Mouse (Mus musculus) testis, postnatal 10 days (tissue): ENCODE data around the gene Ptpn7.
"Not testable (repeated sequence)": the region's sequence is repeated elsewhere in the genome, so short reads cannot be mapped to it uniquely, and the experiment has no call there.

ENCODE experiments used
- DNase-seq: peaks from one replicate; pipeline ENCODE4 v3.0.0; 2021; ENCODE audit warnings: low spot score

The Ptpn7 gene

DNA sequence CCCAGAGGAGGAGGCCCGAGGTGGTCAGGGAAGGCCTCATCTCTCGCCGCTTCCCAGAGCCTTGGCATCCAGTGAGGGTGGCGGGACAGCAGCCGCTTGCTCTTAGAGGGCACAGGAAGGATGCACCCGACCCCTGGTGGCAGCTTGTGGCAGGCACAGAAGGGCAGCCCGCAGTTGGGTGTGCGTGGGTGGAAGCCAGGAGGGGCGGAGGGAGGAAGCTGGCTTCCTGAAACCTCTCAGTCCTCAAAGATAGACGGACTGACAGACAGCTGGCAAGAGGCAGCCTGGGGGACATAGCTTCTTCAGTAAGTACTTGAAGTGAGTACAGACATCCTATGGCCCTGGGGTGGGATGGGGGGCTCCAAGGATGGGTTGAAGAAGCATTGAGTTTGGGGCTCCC lies at the start of gene Ptpn7:
Gene Ptpn7, plus strand, starts transcription at position 228 of the 400 bp plus-strand sequence.
- DNase-seq: peak; percentile 88

DNA sequence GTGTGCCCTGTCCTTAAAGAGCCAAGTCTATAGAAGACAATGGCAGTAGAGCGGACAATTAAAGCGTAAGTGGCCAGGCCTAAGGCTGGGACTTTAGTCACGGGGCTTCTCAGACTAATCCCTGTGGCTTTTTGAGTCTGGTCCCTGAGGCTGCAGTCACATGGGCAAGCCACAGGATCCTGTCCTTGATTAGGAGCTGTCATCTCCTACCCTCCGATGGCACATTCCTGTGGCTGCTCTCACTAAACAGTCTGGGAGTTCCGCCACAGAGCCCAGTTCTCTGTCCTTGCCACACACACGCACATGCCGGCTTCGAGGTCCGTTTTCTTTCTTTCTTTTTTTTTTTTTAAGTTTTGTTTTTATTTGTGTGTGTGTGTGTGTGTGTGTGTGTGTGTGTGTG lies 49.0 kb upstream of the Ptpn7 start:
- no peak for DNase-seq

DNA sequence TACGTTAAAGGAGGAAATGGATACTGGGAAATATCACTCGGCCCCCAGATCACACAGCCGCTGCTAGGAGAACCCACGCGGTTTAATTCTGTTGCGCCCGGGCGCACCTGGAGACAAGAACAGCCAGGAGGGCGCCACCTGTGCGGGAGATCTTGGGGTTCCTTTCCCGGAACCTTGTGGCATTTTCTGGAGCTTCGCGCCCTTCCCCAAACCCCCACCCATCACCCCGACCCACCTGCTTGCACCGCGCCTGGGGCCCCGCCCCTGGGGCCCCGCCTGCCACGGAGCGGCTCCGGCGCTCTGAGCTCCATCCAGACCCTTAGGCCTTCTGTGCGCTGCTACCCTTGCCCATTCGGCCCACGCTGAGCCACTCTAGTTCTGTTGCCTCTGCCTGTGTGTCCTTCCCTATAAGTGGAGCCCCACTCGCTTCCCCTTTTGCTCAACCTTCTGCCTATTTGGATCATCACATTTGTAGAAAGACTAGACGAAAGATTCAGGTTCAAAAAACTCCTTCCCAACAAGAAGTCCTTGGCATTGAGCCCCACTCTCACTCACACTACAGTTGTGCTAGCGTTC lies 47.1 kb upstream of the Ptpn7 start:
- no peak for DNase-seq

DNA sequence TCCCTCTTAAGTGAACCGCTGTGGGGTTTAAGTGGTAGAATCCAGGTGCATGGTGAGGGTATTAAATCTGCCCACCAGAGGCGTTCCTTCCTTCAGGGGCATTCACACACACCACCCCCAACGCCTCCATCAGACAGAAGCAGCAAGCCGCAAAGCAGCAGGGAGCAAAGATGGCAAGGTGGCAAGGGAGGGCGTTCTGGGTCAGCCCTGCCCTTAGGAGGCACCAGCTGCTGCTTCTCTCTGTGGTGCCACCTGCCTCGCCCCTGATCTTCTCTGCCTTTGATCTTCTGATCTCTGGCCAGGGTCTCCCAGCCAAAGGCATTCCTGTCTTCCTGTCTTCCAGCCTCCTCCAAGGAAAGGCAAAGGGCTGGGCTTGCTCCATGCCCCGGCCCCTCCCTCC lies 46.5 kb upstream of the Ptpn7 start:
- DNase-seq: no peak

DNA sequence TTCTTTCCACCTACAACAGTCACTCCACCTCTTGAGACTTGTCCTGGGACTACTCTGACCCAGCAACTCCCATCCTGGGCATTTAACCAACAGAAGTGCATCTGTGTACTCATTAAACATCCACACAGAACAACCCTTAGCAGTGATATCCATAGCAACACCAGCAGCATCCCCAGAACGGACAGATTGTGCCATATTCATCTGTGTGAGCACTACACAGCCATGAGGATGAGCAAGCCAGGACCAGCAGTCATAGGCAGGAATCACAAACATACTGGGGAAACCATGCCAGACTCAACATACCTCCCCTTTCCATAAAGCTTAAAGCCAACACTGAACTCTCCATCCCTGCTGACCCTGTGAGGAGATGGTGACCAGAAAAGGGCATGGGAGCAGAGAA lies 45.1 kb upstream of the Ptpn7 start:
- no peak for DNase-seq

DNA sequence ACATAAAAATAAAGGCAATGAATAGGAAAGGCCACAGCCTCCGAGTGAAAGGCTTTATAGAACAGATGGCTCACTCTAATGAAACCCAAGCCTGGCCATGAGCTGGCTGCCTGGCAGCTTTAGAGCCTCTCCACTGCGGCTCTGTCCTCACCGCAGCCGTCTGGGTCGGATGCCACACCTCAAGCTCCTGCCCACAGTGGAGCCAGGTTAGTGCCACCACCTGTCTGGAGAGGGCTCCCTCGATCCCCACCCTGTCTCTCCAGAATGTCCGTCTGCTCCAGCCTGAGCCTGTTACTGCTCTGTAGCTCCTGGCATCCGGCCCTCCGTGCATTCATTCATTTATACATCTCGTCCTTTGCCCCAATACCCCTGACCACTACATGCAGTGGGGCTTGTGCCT lies 42.9 kb upstream of the Ptpn7 start:
- no peak for DNase-seq

DNA sequence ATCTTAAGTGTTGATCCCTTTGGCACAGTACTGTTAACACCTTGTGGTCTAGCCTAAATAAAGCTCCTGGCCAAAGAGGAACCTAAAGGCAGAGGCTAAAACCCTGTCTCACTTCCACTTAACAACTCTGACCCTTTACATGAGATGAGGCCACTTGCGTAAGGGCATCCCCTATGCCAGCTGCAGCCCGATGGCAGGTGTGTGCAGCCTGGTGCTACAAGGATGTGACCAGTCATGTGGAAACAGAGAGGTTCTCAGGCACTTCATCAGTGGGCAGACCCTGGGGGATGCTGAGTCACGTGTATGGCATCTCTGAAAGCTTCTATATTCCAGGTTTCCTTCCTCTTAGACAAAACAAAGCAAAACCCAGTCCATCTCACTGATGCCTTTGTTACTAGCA lies 41.6 kb upstream of the Ptpn7 start:
- no peak for DNase-seq

DNA sequence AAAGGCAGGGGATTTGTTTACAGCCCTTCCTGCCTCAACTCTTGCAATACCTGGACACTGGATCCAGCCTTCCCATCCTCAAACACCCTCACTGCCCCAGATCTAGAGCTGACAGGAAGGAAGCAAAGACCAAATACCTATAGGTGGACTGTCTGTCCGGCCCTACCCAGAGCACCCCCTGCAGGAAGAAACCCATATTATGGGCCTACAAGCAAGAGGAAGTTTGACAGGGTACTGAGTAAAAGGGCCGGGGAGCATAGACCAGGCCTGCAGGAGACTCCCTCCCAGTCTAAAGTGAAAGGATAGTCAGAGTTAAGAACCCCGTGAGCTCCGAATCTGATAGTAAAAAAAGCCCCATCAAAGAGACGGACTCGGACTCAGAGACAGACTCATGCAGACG lies 37.8 kb upstream of the Ptpn7 start:
- DNase-seq: no peak

DNA sequence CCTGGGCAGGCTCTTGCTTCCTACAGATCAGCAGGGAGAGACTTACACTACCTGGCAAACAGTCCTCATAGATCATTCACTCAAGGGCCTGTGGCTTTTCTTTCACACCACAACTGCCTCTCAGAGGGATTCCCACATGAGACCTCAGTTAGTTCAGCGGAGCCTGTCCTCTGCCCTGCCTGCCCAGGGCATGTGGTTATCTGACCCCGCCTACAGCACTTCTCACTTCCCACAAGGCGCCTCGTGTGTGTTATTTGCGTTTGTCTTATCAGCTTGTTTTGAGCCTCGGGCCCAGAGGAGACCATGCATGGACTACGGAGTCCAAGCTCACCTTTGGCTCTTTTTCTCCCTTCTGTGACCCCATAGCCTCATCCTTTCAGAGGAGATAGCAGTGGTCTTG lies 37.3 kb upstream of the Ptpn7 start:
- DNase-seq: no peak

DNA sequence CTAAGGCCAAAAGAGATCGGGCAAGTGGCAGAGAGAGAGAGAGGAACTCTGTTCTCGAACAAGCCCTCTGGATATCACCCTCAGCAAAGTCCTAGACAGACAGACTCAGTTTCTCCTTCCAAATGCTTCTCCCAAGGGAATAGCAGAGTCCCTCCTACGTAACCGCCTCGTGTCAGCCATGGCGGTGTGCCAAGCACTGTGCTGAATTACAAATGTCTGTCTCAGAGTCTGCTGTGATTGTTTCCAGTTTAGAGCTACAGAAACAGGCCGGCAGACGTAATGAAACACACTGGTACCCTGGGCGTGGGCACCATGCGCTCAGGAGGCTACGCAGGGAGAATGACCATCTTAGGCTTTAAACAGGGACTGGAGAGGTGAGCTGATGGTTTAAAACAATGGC lies 36.2 kb upstream of the Ptpn7 start:
- no peak for DNase-seq

DNA sequence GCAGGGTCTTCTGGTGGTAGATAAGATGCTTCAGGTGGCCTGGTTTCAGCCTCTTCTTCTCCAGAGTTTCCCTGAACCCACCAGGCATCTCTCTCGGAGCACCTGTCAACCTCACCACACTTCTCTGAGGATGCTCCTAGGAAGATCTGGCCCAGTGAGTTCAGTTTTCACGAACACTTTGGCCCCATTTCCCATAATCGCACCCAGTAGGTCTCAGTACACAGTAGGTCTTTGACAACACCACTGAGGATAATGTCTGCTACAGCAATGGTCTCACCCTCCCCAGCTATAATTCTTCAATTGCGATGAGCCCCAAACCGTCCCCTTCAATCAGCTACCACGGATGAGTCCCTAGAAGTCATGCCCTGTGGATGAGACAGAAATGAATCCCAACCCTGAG lies 35.1 kb upstream of the Ptpn7 start:
- DNase-seq: no peak

DNA sequence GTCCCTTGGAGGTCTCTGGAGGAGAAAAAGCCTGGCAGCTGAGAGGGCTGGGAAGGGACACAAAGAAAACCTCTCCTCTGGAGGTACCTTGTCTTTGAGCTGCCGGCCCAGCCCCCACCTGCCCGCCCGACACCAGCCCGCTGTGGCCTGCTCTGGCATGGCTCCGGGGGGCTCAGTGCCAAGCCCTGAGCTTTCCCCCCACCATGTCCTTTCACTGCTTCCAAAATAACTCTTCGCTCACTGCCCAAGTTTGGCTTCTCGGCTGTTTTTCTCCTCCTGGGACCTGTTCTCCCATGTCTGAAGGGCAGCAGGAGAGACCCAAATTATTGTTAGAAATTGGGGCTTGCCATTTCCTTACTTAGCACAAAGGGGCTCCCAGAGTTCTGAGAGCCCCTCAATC lies 34.1 kb upstream of the Ptpn7 start:
- no peak for DNase-seq

DNA sequence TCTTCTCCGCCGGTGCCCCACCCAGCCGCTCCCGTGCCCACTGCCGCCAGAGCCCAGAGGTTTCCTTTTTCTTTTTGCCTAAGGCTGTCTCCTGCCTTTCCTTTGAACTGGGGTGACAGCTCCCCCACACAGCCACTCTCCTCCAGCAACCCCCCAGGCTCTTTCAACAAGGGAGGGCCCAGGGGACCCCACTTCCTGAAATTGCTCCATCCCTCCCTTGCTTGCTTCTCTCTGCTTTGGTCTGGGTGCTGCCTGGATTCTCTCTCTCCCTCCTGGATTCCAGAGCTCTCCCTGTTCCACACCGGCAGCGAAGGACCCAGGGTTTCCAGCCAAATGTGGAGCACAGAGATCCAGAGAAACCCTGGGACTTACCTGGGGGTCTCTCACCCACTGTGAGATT lies 32.1 kb upstream of the Ptpn7 start:
- no peak for DNase-seq

DNA sequence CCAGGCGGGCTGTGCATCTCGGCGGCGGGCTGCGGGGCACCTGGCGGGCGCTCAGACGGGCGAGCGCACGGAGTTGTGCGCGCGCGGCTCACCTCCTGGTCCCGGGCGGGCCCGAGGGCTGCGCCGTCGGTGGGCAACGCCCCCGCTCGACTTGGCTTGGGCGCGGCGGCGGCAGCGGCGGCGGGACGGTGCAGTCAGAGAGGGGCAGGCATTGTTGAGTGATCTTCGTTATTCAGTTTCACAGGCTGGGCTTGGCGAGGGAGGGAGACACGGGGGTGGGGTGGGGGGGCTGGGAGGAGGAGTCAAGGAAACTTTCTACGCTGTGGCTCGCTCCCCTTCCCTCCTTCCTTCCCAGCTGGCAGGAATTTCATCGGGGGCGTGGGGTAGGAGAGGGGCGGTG lies 27.4 kb upstream of the Ptpn7 start, which contains the start of gene Lgr6:
Gene Lgr6, minus strand, starts transcription at position 153 of the 400 bp plus-strand sequence.
- DNase-seq: peak; percentile 60

DNA sequence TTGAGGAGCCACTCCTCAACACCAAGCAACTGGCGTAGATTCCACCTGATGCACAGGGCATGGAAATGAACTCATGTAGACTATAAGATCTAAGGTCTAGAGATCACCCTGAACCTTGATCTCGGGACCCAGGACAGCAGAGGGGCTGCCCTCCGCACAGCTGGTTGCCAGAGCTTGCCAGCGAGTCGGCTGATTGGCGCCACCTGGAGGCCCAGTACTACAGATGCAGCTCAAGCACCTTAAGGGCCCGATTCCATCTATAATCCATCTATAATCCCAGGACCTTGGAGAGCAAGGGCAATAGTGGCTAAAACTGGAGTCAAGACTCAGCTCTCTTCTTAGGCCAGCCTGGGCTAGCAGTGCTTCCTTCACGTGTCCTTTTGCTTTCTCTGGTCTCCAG lies 26.5 kb upstream of the Ptpn7 start:
- DNase-seq: peak; percentile 89

DNA sequence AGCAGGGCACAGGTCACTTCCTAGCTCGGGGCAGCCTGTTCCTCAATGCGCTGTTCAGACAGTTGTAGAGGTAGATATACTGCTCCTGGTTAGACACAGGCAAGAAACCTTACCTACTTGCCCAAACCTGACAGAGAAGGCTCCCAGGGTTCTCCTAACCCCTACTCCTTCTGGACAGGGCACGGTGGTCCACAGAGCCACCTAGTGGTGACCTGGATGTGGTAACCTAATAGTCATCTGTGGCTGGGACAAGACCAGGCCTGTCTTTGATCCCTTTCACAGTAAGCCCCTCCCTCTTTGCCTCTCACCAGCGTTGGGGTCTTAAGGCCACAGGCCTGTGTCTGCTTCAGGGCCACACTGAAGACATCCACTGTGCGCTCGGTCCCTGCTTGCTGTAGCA lies 23.9 kb upstream of the Ptpn7 start:
- DNase-seq: peak; percentile 67

DNA sequence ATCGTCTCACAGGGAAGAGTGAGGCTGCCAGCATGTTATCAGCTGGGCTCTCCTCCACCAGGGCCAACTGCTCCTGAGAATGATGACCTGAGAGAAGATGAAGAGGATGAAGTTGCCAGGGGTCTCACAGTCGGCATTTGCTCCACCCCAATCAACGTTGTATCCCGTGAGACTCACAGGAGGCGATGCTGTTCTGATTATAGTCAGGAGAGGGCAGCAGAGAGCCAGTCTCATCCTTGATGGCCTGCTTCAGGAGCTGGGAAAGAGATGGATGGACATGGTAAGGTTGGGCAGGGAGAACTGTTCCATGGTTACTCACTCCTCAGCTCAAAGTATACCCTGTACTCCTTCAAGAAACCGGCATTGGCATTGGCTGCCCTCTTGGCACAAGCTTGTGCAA lies 22.4 kb upstream of the Ptpn7 start:
- peak; percentile 89 for DNase-seq

DNA sequence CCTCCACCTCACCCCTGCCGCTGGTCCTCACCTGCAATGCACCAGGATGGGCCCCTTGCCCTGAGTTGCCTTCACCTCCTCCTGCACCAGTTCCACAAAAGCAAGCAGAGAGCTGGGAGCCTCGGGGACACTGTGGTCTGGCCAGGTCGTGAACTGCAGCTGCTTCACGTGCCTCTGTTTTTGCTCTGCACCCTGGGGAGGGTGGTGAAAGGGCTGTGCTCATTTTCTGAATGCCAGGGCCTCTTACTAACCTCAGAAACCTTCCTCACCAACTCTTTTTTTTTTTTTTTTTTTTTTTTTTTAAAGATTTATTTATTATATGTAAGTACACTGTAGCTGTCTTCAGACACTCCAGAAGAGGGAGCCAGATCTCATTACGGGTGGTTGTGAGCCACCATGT lies 21.2 kb upstream of the Ptpn7 start:
- not testable (repeated sequence) for DNase-seq

DNA sequence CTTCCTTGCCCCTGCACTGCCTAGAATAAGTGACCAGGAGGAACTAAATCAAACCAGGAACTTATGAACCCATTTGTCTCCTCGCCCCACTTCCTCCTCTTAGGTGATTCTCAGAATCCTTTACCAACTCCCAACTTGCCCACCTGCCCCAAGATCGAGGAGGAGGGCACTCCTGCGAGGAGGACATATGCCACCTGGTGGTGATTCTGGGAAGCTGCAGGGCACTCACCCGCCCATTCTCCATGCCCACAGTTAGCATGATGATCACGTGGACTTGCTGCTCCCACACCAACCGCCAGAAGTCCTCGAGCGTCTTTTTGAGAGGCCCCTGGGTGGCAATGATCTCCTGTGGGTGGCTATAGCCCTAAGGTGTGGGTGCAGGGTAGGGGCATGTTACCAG lies 19.8 kb upstream of the Ptpn7 start:
- DNase-seq: peak; percentile 66

DNA sequence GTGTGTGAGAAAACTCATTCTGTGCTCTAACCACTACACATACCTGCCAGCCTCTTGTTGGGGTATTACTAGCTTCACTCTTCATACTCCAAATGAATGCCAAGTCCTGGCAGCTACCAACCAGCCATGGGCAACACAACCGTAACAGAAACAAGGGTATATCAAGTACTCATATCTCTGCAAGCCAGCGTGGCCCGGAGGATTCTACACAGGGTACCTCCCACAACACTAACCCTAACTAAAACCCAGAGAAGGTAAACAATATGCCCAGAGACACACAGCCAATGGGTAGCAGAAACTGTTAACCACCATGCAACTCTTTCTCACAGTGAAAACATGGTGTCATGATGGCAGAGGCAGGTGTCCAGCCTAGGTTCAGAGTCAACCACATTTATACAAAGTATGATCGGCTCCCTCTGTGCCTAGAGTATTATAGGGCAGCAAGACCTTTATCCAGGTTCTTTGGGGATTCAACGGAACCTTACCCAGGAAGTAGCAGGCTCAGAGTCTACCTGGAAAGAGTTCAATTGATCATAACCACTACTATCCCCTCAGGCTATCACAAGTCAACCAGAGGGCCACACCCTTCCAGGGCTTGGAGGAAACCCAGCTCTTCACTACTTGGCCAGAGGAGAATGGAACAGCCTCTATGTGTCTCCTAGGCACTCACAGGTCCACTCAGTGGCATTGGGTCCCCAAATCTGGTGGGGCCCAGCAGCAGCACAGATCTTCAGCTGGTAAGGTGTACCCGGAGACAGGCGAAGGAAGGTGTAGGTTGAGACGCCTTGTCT lies 7.7 kb upstream of the Ptpn7 start:
- no peak for DNase-seq

DNA sequence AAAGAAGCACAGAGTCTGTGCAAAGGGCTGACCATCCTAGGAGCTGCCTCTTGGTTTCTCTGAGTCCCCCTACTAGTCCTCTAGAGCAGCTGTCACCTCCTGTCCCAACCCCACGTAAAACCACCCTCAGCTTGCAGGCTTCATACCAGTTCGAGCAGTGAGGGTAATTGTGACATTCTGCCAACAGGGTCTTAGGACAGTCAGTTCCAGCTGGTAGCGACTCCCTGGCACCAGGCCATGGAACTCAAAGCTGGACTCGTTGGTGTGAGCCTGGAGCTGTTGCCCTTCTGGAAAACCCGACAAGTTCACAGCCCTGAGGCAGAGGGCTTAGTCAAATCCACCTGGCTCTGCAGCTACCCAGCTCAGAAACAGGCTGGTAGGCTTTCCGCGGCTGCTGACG lies 6.5 kb upstream of the Ptpn7 start:
- peak; percentile 73 for DNase-seq

DNA sequence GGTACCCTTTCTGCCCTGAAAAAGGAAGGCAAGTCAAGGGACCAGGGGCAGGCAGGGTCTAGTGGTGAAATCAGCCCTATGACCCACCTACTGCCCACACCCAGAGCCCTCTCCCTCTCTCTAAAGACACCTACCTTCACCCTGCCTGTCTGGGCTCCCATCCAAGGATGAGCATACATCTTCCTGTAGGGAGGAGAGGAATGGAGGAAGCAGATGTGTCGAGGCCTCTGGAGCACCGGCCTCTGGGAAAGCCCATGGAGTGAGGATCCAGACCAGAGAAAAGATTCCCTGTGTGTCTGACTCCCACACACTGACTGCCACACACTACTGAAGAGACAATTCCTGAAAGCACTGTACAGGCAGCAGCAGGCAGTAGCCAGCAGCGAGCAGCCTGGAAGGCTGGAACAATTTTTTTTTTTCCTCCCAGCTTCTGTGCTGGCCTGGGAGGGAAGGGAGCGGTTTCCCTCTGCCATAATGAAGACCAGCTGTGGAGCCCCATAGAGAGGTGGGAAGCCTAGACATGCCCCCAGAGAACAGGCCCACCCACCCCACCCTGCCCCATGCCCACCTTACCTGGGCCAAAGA lies 6.0 kb upstream of the Ptpn7 start:
- no peak for DNase-seq

DNA sequence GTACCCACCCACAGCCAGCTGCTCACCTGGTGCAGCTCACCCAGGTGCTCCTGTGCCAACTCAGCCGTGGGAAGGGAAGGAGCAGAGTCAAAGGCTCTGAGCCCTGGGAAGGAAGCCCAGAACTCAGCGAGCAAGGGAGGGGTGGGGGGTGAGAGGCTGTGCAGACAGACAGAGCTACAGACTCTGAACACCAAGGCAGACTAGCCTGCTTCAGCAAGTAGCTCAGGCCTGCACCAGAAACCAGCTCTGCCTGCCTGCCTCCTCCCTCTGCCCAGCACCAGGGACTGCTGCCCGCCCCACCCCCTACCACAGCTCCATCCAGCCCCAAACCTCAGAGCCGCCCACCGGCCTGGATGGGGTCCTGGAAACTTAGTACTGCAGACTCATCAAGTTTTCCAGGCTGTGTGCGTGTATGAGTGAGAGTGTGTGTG lies 4.5 kb upstream of the Ptpn7 start:
- DNase-seq: no peak

DNA sequence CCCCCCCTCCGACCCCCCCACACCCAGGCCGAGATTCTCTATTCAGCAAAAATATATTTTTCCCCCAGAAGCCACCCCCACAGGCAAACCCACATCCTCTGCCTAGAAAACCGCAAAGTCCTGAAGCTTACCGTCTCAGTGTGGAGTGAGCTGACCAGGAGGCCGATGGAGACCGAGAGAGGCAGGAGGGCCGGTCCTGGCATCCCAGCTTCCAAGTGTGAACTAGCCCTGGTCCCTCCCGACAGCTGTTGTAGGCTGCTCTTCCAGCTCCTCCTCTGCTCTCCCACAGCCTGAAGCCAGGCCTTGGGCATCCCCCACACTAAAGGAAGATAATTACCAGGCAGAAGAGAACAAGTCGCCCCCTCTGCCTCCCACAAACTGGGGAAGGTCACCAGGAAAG lies 3.5 kb upstream of the Ptpn7 start:
- DNase-seq: peak; percentile 74
